Mouse (Mus musculus) CD4-positive, CD25-positive, alpha-beta regulatory T cell (primary cell): ENCODE measurements around the gene Enpp3. TPM values are rescaled to one million over a fixed set of nuclear protein-coding genes. Genes with fewer than 3 reads are reported as not detected.

Source experiments
- polyA plus RNA-seq: library from polyadenylated mRNA; unstranded; fragments of 100-300 nt; shearing (Covaris generic); gene quantifications from one replicate; pipeline ENCODE4 v1.2.1, GENCODE M21; 2017

Gene Enpp3
- polyA plus RNA-seq: not detected

GRCm38 (mm10) chr10:24842676-24843075, at the start of gene Enpp3:
TSS of gene Enpp3 (minus strand) at chr10:24842823.

GRCm38 (mm10) chr10:24869760-24870290, 27.2 kb upstream of the Enpp3 start, which contains the start of gene Med23:
TSS of gene Med23 (plus strand) at chr10:24869986.

Other genes starting within 250 kb of the Enpp3 start
- gene Ccn2, start 247.4 kb downstream of the Enpp3 start, polyA plus RNA-seq: 0.44 TPM
- 13.4 TPM for gene Enpp1, start 130.7 kb downstream of the Enpp3 start, polyA plus RNA-seq
- gene Med23, start 27.2 kb upstream of the Enpp3 start, polyA plus RNA-seq: 35.7 TPM
- gene Arg1, start 84.7 kb upstream of the Enpp3 start, polyA plus RNA-seq: 1.6 TPM